Mouse (Mus musculus) ES-E14 (cell line): Measurements from ENCODE around the gene Rem2.

Experiments
- CHD2 ChIP-seq: IDR thresholded peaks from 2 replicates; pipeline ENCODE4 v1.6.1; 2014; ENCODE audit warnings: mild to moderate bottlenecking, low read depth, low read length, inconsistent platforms
- HCFC1 ChIP-seq: IDR thresholded peaks from 2 replicates; pipeline ENCODE4 v1.6.1; 2012; ENCODE audit warnings: low read length, inconsistent platforms, borderline replicate concordance; ENCODE audit not compliant: insufficient read depth
- ZC3H11A ChIP-seq: IDR thresholded peaks from 2 replicates; pipeline ENCODE4 v1.6.1; 2012; ENCODE audit warnings: low read depth, mild to moderate bottlenecking, inconsistent platforms, low read length, borderline replicate concordance

- TF ChIP-seq ZC3H11A (no peak), HCFC1 (no peak), CHD2 (no peak)
These were observed 4.4 kb upstream of the Rem2 start for GRCm38 (mm10) chr14:54471467-54471866.
